ENCODE assay signal across 14 mouse cellular contexts in the genomic region with DNA sequence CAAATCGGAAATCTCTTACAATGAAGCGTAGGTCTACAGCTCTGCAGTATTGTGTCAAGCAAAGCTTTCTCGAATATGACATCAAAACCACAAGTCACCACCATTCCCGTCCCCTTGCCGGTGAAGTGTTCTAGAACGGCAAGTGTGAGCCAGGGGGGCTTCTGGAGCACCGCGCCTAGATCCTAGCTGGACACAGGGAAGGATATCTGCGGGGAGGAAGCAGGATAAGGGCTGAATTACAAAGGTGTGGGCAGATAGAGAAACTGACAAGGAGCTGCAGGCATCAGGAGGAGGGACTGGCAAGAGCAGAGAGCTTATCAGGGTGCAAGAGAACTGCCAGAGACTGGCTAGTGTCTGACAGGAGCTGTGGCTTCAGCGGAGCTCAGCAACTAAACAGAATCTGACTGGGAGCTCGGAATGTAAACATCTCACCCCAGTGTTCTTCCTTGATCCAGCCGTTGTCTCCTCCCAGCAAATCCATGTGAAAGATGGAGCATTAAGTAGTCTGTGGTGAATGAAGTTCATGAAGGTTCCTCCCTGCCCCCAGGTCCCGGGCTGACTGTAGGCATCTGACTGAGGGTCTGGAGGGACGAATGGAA. TPM values are rescaled to one million over a fixed set of nuclear protein-coding genes. Genes with fewer than 3 reads are reported as not detected.
DNase-seq lines count a peak whose midpoint lies in the region; ATAC-seq and TF ChIP-seq lines count a peak whose summit lies in the region.
"Had no signal": no experiment of that assay in that cellular context is flagged by ENCODE, and none has a peak within 500 bp of the region (broad histone marks: within the 10 kb centered on the region; RNA-seq: fewer than 3 reads in every experiment).

No protein-coding gene starts in this region.

- H3K27me3 ChIP-seq in intestine, embryonic 14.5 days (replicated peaks; ENCODE audit: control insufficient read depth, insufficient read depth, low read length): no peaks in the 10 kb centered on the region
- no peaks in the 10 kb centered on the region for H3K27me3 ChIP-seq in intestine, embryonic 15.5 days (replicated peaks)
- H3K27me3 ChIP-seq in midbrain, embryonic 13.5 days: no peaks in the 10 kb centered on the region
- H3K27me3 ChIP-seq in midbrain, postnatal 0 days (ENCODE audit: insufficient read depth, low read length): no peaks in the 10 kb centered on the region

- no peak for TF ChIP-seq CTCF in midbrain, postnatal 0 days (IDR thresholded peaks at IDR 0.05)

- no peak overlapping the region for H3K4me3 ChIP-seq in intestine, embryonic 14.5 days (ENCODE audit: low read depth, low read length)
- H3K4me3 ChIP-seq in intestine, embryonic 15.5 days (replicated peaks): no peak overlapping the region
- H3K4me3 ChIP-seq in midbrain, embryonic 13.5 days (replicated peaks): no peak overlapping the region
- H3K4me3 ChIP-seq in midbrain, postnatal 0 days (ENCODE audit: low read depth, low read length): no peak overlapping the region
- H3K4me3 ChIP-seq: myocyte had no signal

- H3K4me2 ChIP-seq in intestine, embryonic 14.5 days (ENCODE audit: low read length): peak overlapping the region; percentile 30; the same call in 1 of the 2 replicates
- H3K4me2 ChIP-seq in intestine, embryonic 15.5 days (replicated peaks): no peak overlapping the region
- no peak overlapping the region for H3K4me2 ChIP-seq in midbrain, embryonic 13.5 days (replicated peaks)
- no peak overlapping the region for H3K4me2 ChIP-seq in midbrain, postnatal 0 days (ENCODE audit: low read depth, low read length, poor library complexity, severe bottlenecking)

- H3K4me1 ChIP-seq in intestine, embryonic 14.5 days (replicated peaks; ENCODE audit: control insufficient read depth, insufficient read depth, low read length): peaks cover 13% of the 10 kb centered on the region
- H3K4me1 ChIP-seq in intestine, embryonic 15.5 days (replicated peaks): peaks cover 19% of the 10 kb centered on the region
- H3K4me1 ChIP-seq in midbrain, embryonic 13.5 days (replicated peaks): 0 out of 2 replicates have a peak, but pooled peaks cover 20% of the 10 kb centered on the region
- H3K4me1 ChIP-seq in midbrain, postnatal 0 days (ENCODE audit: insufficient read depth, low read length): no peaks in the 10 kb centered on the region

- peak; percentile 32; the same call in 1 of the 2 replicates for ATAC-seq in frontal cortex, adult (ENCODE audit: low TSS enrichment)
- no peak for ATAC-seq in intestine, embryonic 14.5 days (replicated peaks; ENCODE audit: low FRiP score, low TSS enrichment, low read depth)
- ATAC-seq in intestine, embryonic 15.5 days: no peak
- no peak for ATAC-seq in midbrain, embryonic 13.5 days
- no peak for ATAC-seq in midbrain, postnatal 0 days (ENCODE audit: low FRiP score)

- 38% methylated on average over 14 of the region's 14 CpGs for WGBS in intestine, embryonic 14.5 days
- WGBS in intestine, embryonic 15.5 days: 46% methylated on average over 14 of the region's 14 CpGs
- WGBS in midbrain, embryonic 13.5 days: 80% methylated on average over 14 of the region's 14 CpGs
- 77% methylated on average over 14 of the region's 14 CpGs for WGBS in midbrain, postnatal 0 days

- 0 out of 2 replicates have a peak, but pooled peaks cover 3% of the 10 kb centered on the region for H3K36me3 ChIP-seq in intestine, embryonic 14.5 days (ENCODE audit: control insufficient read depth, insufficient read depth, low read length)
- H3K36me3 ChIP-seq in intestine, embryonic 15.5 days: no peaks in the 10 kb centered on the region
- H3K36me3 ChIP-seq in midbrain, embryonic 13.5 days: no peaks in the 10 kb centered on the region
- no peaks in the 10 kb centered on the region for H3K36me3 ChIP-seq in midbrain, postnatal 0 days (ENCODE audit: insufficient read depth, low read length)

- no peak for DNase-seq in frontal cortex, postnatal 14 days (ENCODE audit: low spot score in 2 of 2)
- peak; percentile 57 for DNase-seq in intestine, embryonic 14.5 days (ENCODE audit: low spot score)
- no peak for DNase-seq in midbrain, postnatal 0 days (ENCODE audit: low spot score)
- peak; percentile 68 for DNase-seq in yolk sac, embryonic 10.5 days (ENCODE audit: low spot score)
- no peak for DNase-seq in urinary bladder, adult 18-20 months (ENCODE audit: low spot score in 2 of 2)
- DNase-seq: adrenal gland, postnatal 36 days; cerebellum, adult 11 months; kidney, postnatal 36 days; right cerebral cortex, postnatal 4 days; thymus, postnatal 25 days had no signal

- no peaks in the 10 kb centered on the region for H3K9me3 ChIP-seq in intestine, embryonic 14.5 days (ENCODE audit: control insufficient read depth, low read length)
- no peaks in the 10 kb centered on the region for H3K9me3 ChIP-seq in intestine, embryonic 15.5 days
- no peaks in the 10 kb centered on the region for H3K9me3 ChIP-seq in midbrain, embryonic 13.5 days
- no peaks in the 10 kb centered on the region for H3K9me3 ChIP-seq in midbrain, postnatal 0 days (ENCODE audit: low read length)

- H3K27ac ChIP-seq in intestine, embryonic 14.5 days (ENCODE audit: low read depth): 0 out of 2 replicates have a peak overlapping the region, but pooled peaks have one; percentile 22
- H3K27ac ChIP-seq in intestine, embryonic 15.5 days: no peak overlapping the region
- H3K27ac ChIP-seq in midbrain, embryonic 13.5 days: peak overlapping the region; percentile 30; the same call in 1 of the 2 replicates
- H3K27ac ChIP-seq in midbrain, postnatal 0 days (ENCODE audit: low read depth, low read length): no peak overlapping the region

- no peak overlapping the region for H3K9ac ChIP-seq in intestine, embryonic 14.5 days (ENCODE audit: low read length)
- H3K9ac ChIP-seq in intestine, embryonic 15.5 days: no peak overlapping the region
- no peak overlapping the region for H3K9ac ChIP-seq in midbrain, embryonic 13.5 days (replicated peaks)
- H3K9ac ChIP-seq in midbrain, postnatal 0 days (replicated peaks; ENCODE audit: low read length, poor library complexity, severe bottlenecking): no peak overlapping the region

RNA-seq across cellular contexts. Expression of gene Blzf1, which starts 12.4 kb away (rescaled TPM):
- 22.9 and 23.5 TPM in 2 replicates for polyA plus RNA-seq in intestine, embryonic 14.5 days (2014; fragmentation: Nextera tagmentation; extraction: Ambion mirVana)
- polyA plus RNA-seq in intestine, embryonic 15.5 days (2015; fragmentation: Nextera tagmentation; extraction: Ambion mirVana): 23.6 and 25.7 TPM in 2 replicates
- 30.7 and 31.3 TPM in 2 replicates for polyA plus RNA-seq in midbrain, embryonic 13.5 days (2015; fragmentation: Nextera tagmentation; extraction: Ambion mirVana)
- total RNA-seq in midbrain, postnatal 0 days (2014; rRNA removed): 12.1 and 16.7 TPM in 2 replicates
- polyA plus RNA-seq in midbrain, postnatal 0 days (2015; fragmentation: Nextera tagmentation; extraction: Ambion mirVana): 22.5 and 23.0 TPM in 2 replicates

RNA-seq across cellular contexts. Expression of gene Nme7, which starts 15.7 kb away (rescaled TPM):
- polyA plus RNA-seq in intestine, embryonic 14.5 days (2014; fragmentation: Nextera tagmentation; extraction: Ambion mirVana): 34.5 and 37.2 TPM in 2 replicates
- 35.0 and 35.2 TPM in 2 replicates for polyA plus RNA-seq in intestine, embryonic 15.5 days (2015; fragmentation: Nextera tagmentation; extraction: Ambion mirVana)
- polyA plus RNA-seq in midbrain, embryonic 13.5 days (2015; fragmentation: Nextera tagmentation; extraction: Ambion mirVana): 32.1 and 38.8 TPM in 2 replicates
- 17.6 and 18.5 TPM in 2 replicates for total RNA-seq in midbrain, postnatal 0 days (2014; rRNA removed)
- 25.8 and 27.5 TPM in 2 replicates for polyA plus RNA-seq in midbrain, postnatal 0 days (2015; fragmentation: Nextera tagmentation; extraction: Ambion mirVana)

RNA-seq across cellular contexts. Expression of gene Ccdc181, which starts 44.3 kb away (rescaled TPM):
- polyA plus RNA-seq in intestine, embryonic 14.5 days (2014; fragmentation: Nextera tagmentation; extraction: Ambion mirVana): 9.5 and 10.3 TPM in 2 replicates
- polyA plus RNA-seq in intestine, embryonic 15.5 days (2015; fragmentation: Nextera tagmentation; extraction: Ambion mirVana): 8.0 and 8.1 TPM in 2 replicates
- polyA plus RNA-seq in midbrain, embryonic 13.5 days (2015; fragmentation: Nextera tagmentation; extraction: Ambion mirVana): 20.0 and 22.7 TPM in 2 replicates
- total RNA-seq in midbrain, postnatal 0 days (2014; rRNA removed): 12.6 and 20.9 TPM in 2 replicates
- polyA plus RNA-seq in midbrain, postnatal 0 days (2015; fragmentation: Nextera tagmentation; extraction: Ambion mirVana): 27.2 and 29.0 TPM in 2 replicates

Comparison
In these comparisons a context has a peak if more than half of its experiments do, and no peak if none do; other contexts are left out.
1. H3K27ac ChIP-seq: peak in intestine, embryonic 14.5 days (single experiment) and midbrain, embryonic 13.5 days (single experiment); none in intestine, embryonic 15.5 days (single experiment) and midbrain, postnatal 0 days (single experiment).
2. DNase-seq: peak in intestine, embryonic 14.5 days (single experiment) and yolk sac, embryonic 10.5 days (single experiment); none in frontal cortex, postnatal 14 days (0 of 2), midbrain, postnatal 0 days (single experiment) and urinary bladder, adult 18-20 months (0 of 2).